Mouse (Mus musculus): ENCODE data around the gene Arhgef17. TPM values are rescaled to one million over a fixed set of nuclear protein-coding genes. Genes with fewer than 3 reads are reported as not detected.

Gene Arhgef17
- polyA plus RNA-seq, 1 experiment from 2014 or later, result 7.0 TPM

DNA sequence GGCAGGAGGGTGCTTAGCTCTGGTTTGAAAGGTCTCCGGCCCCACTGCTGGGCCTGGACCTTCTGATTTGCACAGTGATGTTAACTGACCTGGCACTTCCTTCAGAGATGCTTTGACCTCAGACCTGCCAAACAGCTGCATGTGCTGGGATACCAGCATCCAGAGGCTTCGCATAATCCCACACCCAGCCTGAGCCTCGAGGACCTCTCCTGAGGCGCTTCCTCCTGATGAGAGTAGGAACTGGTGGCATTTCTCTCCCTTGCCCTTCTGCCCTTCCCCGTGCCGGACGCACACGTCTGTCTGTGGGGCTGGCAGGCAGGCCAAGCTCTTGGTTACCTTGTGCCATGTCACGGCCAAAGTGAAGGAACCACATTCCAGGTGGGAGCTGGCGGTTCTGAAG, 95.2 kb downstream of the Arhgef17 start:
- H3K36me3 ChIP-seq, result peaks cover 73% of the 10 kb centered on the region
- H3K4me3 ChIP-seq, result no peak overlapping the region
- 89% methylated on average over 10 of the region's 10 CpGs for WGBS
- no peaks in the 10 kb centered on the region for H3K9me3 ChIP-seq
- no peak for ATAC-seq (ENCODE audit: low read depth)
- no peaks in the 10 kb centered on the region for H3K27me3 ChIP-seq
- H3K4me2 ChIP-seq, result no peak overlapping the region
- H3K9ac ChIP-seq, result no peak overlapping the region
- H3K4me1 ChIP-seq (replicated peaks), result peaks cover 5% of the 10 kb centered on the region; the same call in 1 of the 2 replicates
- no peak overlapping the region for H3K27ac ChIP-seq (replicated peaks)

DNA sequence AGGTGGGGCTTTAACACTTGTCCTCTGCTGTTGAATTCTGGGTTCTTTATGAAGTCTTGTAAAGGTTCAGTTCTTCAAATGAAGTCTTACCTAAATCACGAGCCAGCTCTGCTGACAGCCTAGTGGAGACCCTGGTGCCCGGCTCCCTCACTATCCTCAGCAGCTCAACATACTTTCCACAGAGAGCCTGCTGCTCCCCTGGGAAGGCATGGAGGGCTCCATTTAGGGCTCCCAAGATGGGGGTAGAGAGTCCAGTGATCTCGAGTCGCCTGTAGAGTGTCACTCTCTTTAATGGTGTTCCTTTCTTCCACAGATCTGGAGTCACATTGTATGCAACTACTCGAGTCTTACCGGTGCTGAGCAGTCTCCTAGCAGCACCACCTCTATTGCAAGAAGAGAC, 96.2 kb downstream of the Arhgef17 start:
- 85% methylated on average over 6 of the region's 6 CpGs for WGBS
- Histone ChIP-seq H3K27me3 (no peaks in the 10 kb centered on the region), H3K36me3 (peaks cover 79% of the 10 kb centered on the region), H3K4me3 (no peak overlapping the region), H3K4me2 (no peak overlapping the region), H3K9me3 (no peaks in the 10 kb centered on the region), H3K27ac (replicated peaks) (no peak overlapping the region), H3K4me1 (replicated peaks) (peaks cover 5% of the 10 kb centered on the region; the same call in 1 of the 2 replicates), H3K9ac (no peak overlapping the region)
- ATAC-seq (ENCODE audit: low read depth), result no peak

DNA sequence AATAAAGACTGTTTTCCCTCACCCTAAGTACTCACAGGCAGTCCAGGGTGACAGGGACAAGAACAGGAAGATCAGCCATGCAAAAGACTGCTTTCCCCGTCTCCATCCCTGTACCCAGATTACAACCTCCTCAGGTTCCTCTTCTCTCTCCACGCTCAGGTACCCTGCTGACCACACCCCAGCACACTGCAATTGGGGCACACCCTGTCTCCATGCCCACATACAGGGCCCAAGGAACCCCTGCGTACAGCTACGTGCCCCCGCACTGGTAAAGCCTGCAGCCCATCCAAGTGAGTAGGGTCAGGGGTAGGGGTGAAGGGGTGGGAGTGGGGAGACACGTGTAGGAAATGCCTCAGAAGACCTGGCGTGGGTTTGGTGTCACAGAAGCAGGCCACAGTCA, 96.7 kb downstream of the Arhgef17 start:
- no peak overlapping the region for H3K27ac ChIP-seq (replicated peaks)
- WGBS, result 95% methylated on average over 7 of the region's 7 CpGs
- peaks cover 5% of the 10 kb centered on the region; the same call in 1 of the 2 replicates for H3K4me1 ChIP-seq (replicated peaks)
- H3K36me3 ChIP-seq, result peaks cover 78% of the 10 kb centered on the region
- no peak for ATAC-seq (ENCODE audit: low read depth)
- H3K9me3 ChIP-seq, result no peaks in the 10 kb centered on the region
- H3K4me2 ChIP-seq, result no peak overlapping the region
- H3K27me3 ChIP-seq, result no peaks in the 10 kb centered on the region
- H3K9ac ChIP-seq, result no peak overlapping the region
- no peak overlapping the region for H3K4me3 ChIP-seq

DNA sequence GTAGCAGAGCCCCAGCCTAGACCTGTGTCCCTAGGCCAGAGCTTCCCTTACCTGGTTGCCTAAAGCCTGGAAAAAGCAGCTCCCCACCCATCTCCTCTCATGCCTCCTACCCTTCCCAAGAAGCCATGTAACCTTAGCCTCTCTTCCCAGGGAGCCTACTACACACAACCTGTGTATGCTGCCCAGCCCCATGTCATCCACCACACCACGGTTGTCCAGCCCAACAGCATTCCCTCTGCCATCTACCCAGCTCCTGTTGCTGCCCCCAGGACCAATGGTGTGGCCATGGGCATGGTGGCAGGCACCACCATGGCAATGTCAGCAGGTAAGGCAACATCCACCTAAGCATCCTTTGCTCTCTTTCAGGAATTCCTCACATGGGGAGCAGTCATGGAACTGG, 98.0 kb downstream of the Arhgef17 start:
- no peak for ATAC-seq (ENCODE audit: low read depth)
- WGBS, result 88% methylated on average over 1 of the region's 1 CpGs

GRCm38 (mm10) chr7:100828549-100828948, 103.4 kb downstream of the Arhgef17 start:
- 88% methylated on average over 2 of the region's 2 CpGs for WGBS
- H3K9me3 ChIP-seq, result no peaks in the 10 kb centered on the region

More for the DNA sequence above, 98.0 kb downstream of the Arhgef17 start:
- Histone ChIP-seq H3K36me3 (peaks cover 71% of the 10 kb centered on the region), H3K27me3 (no peaks in the 10 kb centered on the region), H3K27ac (replicated peaks) (no peak overlapping the region), H3K9ac (no peak overlapping the region), H3K4me1 (replicated peaks) (no peaks in the 10 kb centered on the region), H3K4me3 (no peak overlapping the region), H3K4me2 (no peak overlapping the region), H3K9me3 (no peaks in the 10 kb centered on the region)

GRCm38 (mm10) chr7:100824661-100825060, 107.2 kb downstream of the Arhgef17 start:
- WGBS, result 87% methylated on average over 3 of the region's 3 CpGs
- Histone ChIP-seq H3K4me2 (no peak overlapping the region), H3K9me3 (no peaks in the 10 kb centered on the region), H3K9ac (no peak overlapping the region), H3K27ac (replicated peaks) (no peak overlapping the region), H3K36me3 (peaks cover 31% of the 10 kb centered on the region), H3K4me3 (no peak overlapping the region), H3K4me1 (replicated peaks) (no peaks in the 10 kb centered on the region), H3K27me3 (no peaks in the 10 kb centered on the region)
- ATAC-seq (ENCODE audit: low read depth), result no peak

More at GRCm38 (mm10) chr7:100828549-100828948, 103.4 kb downstream of the Arhgef17 start:
- Histone ChIP-seq H3K4me2 (no peak overlapping the region), H3K36me3 (peaks cover 48% of the 10 kb centered on the region), H3K27ac (replicated peaks) (no peak overlapping the region), H3K4me1 (replicated peaks) (no peaks in the 10 kb centered on the region), H3K9ac (no peak overlapping the region), H3K27me3 (no peaks in the 10 kb centered on the region), H3K4me3 (no peak overlapping the region)
- no peak for ATAC-seq (ENCODE audit: low read depth)

Small RNAs within 50 kb of the gene (microRNA-seq; reads per million reads assigned to microRNA genes)
- gene Mir3102, result 26.2 reads per million, percentile 37 among the genes with 10 or more reads in this experiment

Other genes with a start within 250 kb of the Arhgef17 start
- 90.4 and 97.8 TPM in 2 replicates for gene Fam168a, start 225.5 kb downstream of the Arhgef17 start, polyA plus RNA-seq (2015; fragmentation: Nextera tagmentation; extraction: Ambion mirVana)
- gene Relt, start 68.7 kb downstream of the Arhgef17 start, polyA plus RNA-seq (2015; fragmentation: Nextera tagmentation; extraction: Ambion mirVana), result 3.7 and 4.6 TPM in 2 replicates
- gene P2ry6, start 42.5 kb upstream of the Arhgef17 start, polyA plus RNA-seq (2015; fragmentation: Nextera tagmentation; extraction: Ambion mirVana), result 3.6 and 3.9 TPM in 2 replicates
- 0.51 and 1.5 TPM in 2 replicates for gene P2ry2, start 80.8 kb upstream of the Arhgef17 start, polyA plus RNA-seq (2015; fragmentation: Nextera tagmentation; extraction: Ambion mirVana)
- gene Fchsd2, start 160.8 kb upstream of the Arhgef17 start, polyA plus RNA-seq (2015; fragmentation: Nextera tagmentation; extraction: Ambion mirVana), result 36.8 and 37.3 TPM in 2 replicates